Mouse (Mus musculus) lung, postnatal 0 days (tissue): ENCODE measurements around the gene Ctnnal1.
A peak's percentile ranks its signal among the peaks of the same experiment; 100 is the strongest.

Experiments used
- CTCF ChIP-seq: IDR thresholded peaks from 2 replicates; pipeline ENCODE4 v1.5.1; 2016; ENCODE audit warnings: antibody characterized with exemption, mild to moderate bottlenecking
- EP300 ChIP-seq: IDR thresholded peaks from 2 replicates; pipeline ENCODE4 v1.6.1; 2016; ENCODE audit warnings: antibody characterized with exemption, mild to moderate bottlenecking, control low read depth

- peak; percentile 44; the same call in 1 of the 2 replicates for TF ChIP-seq CTCF
- no peak for TF ChIP-seq EP300
Measured at GRCm38 (mm10) chr4:56864417-56865001, 479 bp downstream of the Ctnnal1 start.
